ENCODE assay signal across 23 mouse cellular contexts in genomic region chr5:148984961-148985360, GRCm38 (mm10). TPM values are rescaled to one million over a fixed set of nuclear protein-coding genes. Genes with fewer than 3 reads are reported as not detected.
A peak's percentile ranks its signal among the peaks of the same experiment; 100 is the strongest.
DNase-seq lines count a peak whose midpoint lies in the region; ATAC-seq and TF ChIP-seq lines count a peak whose summit lies in the region.
"Had no signal": no experiment of that assay in that cellular context is flagged by ENCODE, and none has a peak within 500 bp of the region (broad histone marks: within the 10 kb centered on the region; RNA-seq: fewer than 3 reads in every experiment).

No protein-coding gene starts in this region.

- H3K4me2 ChIP-seq in heart, embryonic 14.5 days (ENCODE audit: low read length) = peak overlapping the region; percentile 6; the same call in 1 of the 2 replicates
- H3K4me2 ChIP-seq: embryonic facial prominence, embryonic 12.5 days; forebrain, embryonic 15.5 days; hindbrain, embryonic 14.5 days; intestine, embryonic 15.5 days had no signal

- peaks cover 11% of the 10 kb centered on the region for H3K36me3 ChIP-seq in heart, embryonic 10.5 days
- H3K36me3 ChIP-seq in heart, embryonic 14.5 days (ENCODE audit: control insufficient read depth, insufficient read depth, low read length) = no peaks in the 10 kb centered on the region
- H3K36me3 ChIP-seq in testis, adult 2 months (ENCODE audit: control insufficient read depth, insufficient read depth, low read length) = no peaks in the 10 kb centered on the region
- peaks cover 14% of the 10 kb centered on the region for H3K36me3 ChIP-seq in embryonic facial prominence, embryonic 10.5 days (replicated peaks)
- H3K36me3 ChIP-seq: embryonic facial prominence, embryonic 12.5 days; forebrain, embryonic 15.5 days; intestine, embryonic 15.5 days had no signal

- no peak for DNase-seq in heart, embryonic 10.5 days (ENCODE audit: low spot score)
- DNase-seq in heart, postnatal 10 days = no peak
- no peak for DNase-seq in heart, adult 8-10 months (ENCODE audit: low spot score)
- no peak for DNase-seq in testis, postnatal 14 days (ENCODE audit: low spot score)
- DNase-seq in embryonic facial prominence, embryonic 10.5 days (ENCODE audit: low spot score) = no peak
- DNase-seq in left cerebral cortex, postnatal 25 days (ENCODE audit: low spot score in 2 of 2) = no peak
- DNase-seq: adrenal gland, adult 8-10 months; adrenal gland, postnatal 36 days; cerebellum, adult 2 months; cerebellum, postnatal 10 days; embryo, embryonic 11 days; gastrocnemius, postnatal 36 days; heart, adult 11 months; kidney, adult 18-20 months had no signal

- H3K4me1 ChIP-seq in heart, embryonic 10.5 days = peaks cover 13% of the 10 kb centered on the region
- H3K4me1 ChIP-seq in heart, embryonic 14.5 days (ENCODE audit: control insufficient read depth in 2 of 2, insufficient read depth in 2 of 2, low read length in 2 of 2) = no peaks in the 10 kb centered on the region
- H3K4me1 ChIP-seq in testis, adult 2 months (ENCODE audit: control insufficient read depth, insufficient read depth, low read length) = peaks cover 5% of the 10 kb centered on the region
- peaks cover 13% of the 10 kb centered on the region for H3K4me1 ChIP-seq in embryonic facial prominence, embryonic 10.5 days
- H3K4me1 ChIP-seq: embryonic facial prominence, embryonic 12.5 days; forebrain, embryonic 15.5 days; intestine, embryonic 15.5 days had no signal

- no peak overlapping the region for H3K27ac ChIP-seq in heart, embryonic 10.5 days
- no peak overlapping the region for H3K27ac ChIP-seq in heart, embryonic 14.5 days (replicated peaks in 1 of 2; ENCODE audit: control insufficient read depth in 1 of 2, insufficient read depth in 1 of 2, low read depth in 2 of 2, low read length in 2 of 2)
- no peak overlapping the region for H3K27ac ChIP-seq in testis, adult 2 months (ENCODE audit: control insufficient read depth, insufficient read depth, low read depth, low read length)
- H3K27ac ChIP-seq in embryonic facial prominence, embryonic 10.5 days (replicated peaks) = 0 out of 2 replicates have a peak overlapping the region, but pooled peaks have one; percentile 1
- H3K27ac ChIP-seq: embryonic facial prominence, embryonic 12.5 days; forebrain, embryonic 15.5 days; hindbrain, embryonic 14.5 days; intestine, embryonic 15.5 days had no signal

- no peak for TF ChIP-seq CTCF in testis, adult 2 months (IDR thresholded peaks at IDR 0.05; ENCODE audit: control insufficient read depth, insufficient read depth, insufficient replicate concordance, low read depth, low read length)

- TF ChIP-seq POLR2A in testis, adult 2 months (IDR thresholded peaks at IDR 0.05; ENCODE audit: control insufficient read depth, low read depth, low read length) = no peak

- no peak overlapping the region for H3K9ac ChIP-seq in heart, embryonic 14.5 days (ENCODE audit: low read length)
- H3K9ac ChIP-seq: embryonic facial prominence, embryonic 12.5 days; forebrain, embryonic 15.5 days; hindbrain, embryonic 14.5 days; intestine, embryonic 15.5 days had no signal

- no peak for ATAC-seq in heart, embryonic 14.5 days (ENCODE audit: insufficient number of reproducible peaks, insufficient read depth, low FRiP score, low read depth)
- ATAC-seq: forebrain, embryonic 15.5 days; intestine, embryonic 15.5 days had no signal

- 0 out of 2 replicates have a peak, but pooled peaks cover 5% of the 10 kb centered on the region for H3K9me3 ChIP-seq in heart, embryonic 10.5 days
- peaks cover 15% of the 10 kb centered on the region for H3K9me3 ChIP-seq in heart, embryonic 14.5 days (ENCODE audit: control insufficient read depth, low read length)
- peaks cover 18% of the 10 kb centered on the region for H3K9me3 ChIP-seq in embryonic facial prominence, embryonic 10.5 days
- H3K9me3 ChIP-seq: intestine, embryonic 15.5 days had no signal

- intact Hi-C loops in heart, postnatal 10 days (cut with DNase I) = no loop called here
- intact Hi-C loops in left cerebral cortex, postnatal 25 days (cut with DNase I) = no loop called here

- H3K27me3 ChIP-seq in heart, embryonic 10.5 days (ENCODE audit: insufficient read depth, poor library complexity, severe bottlenecking) = no peaks in the 10 kb centered on the region
- H3K27me3 ChIP-seq in heart, embryonic 14.5 days (ENCODE audit: control insufficient read depth, insufficient read depth, low read length) = no peaks in the 10 kb centered on the region
- H3K27me3 ChIP-seq in testis, adult 2 months (ENCODE audit: control insufficient read depth, insufficient read depth, low read length) = no peaks in the 10 kb centered on the region
- no peaks in the 10 kb centered on the region for H3K27me3 ChIP-seq in embryonic facial prominence, embryonic 10.5 days (replicated peaks; ENCODE audit: low read depth, poor library complexity, severe bottlenecking)
- H3K27me3 ChIP-seq: embryonic facial prominence, embryonic 12.5 days; forebrain, embryonic 15.5 days; intestine, embryonic 15.5 days had no signal

- 28% methylated on average over 13 of the region's 13 CpGs for WGBS in heart, embryonic 10.5 days
- 30% methylated on average over 13 of the region's 13 CpGs for WGBS in heart, embryonic 14.5 days
- 38% methylated on average over 13 of the region's 13 CpGs for WGBS in embryonic facial prominence, embryonic 10.5 days

- 0 out of 2 replicates have a peak overlapping the region, but pooled peaks have one; percentile 27 for H3K4me3 ChIP-seq in heart, embryonic 10.5 days
- H3K4me3 ChIP-seq in heart, embryonic 14.5 days (ENCODE audit: control insufficient read depth in 1 of 2, insufficient read depth in 1 of 2, low read depth in 1 of 2, low read length in 2 of 2) = no peak overlapping the region
- peak overlapping the region; percentile 12 for H3K4me3 ChIP-seq in testis, adult 2 months (ENCODE audit: control insufficient read depth, low read depth, low read length)
- H3K4me3 ChIP-seq in embryonic facial prominence, embryonic 10.5 days = no peak overlapping the region
- H3K4me3 ChIP-seq: embryonic facial prominence, embryonic 12.5 days; forebrain, embryonic 15.5 days; intestine, embryonic 15.5 days had no signal

RNA-seq across cellular contexts. Expression of gene Gm42791, which starts 10.0 kb away (rescaled TPM):
- 0.57 and 2.6 TPM in 2 replicates for polyA plus RNA-seq in heart, embryonic 10.5 days (2016; fragmentation: Nextera tagmentation; extraction: Ambion mirVana)
- total RNA-seq in heart, postnatal 10 days (2021) = 1 to 10 TPM; 4.1 to 6.0 TPM
- polyA plus RNA-seq in heart, embryonic 14.5 days (2014; fragmentation: Nextera tagmentation; extraction: Ambion mirVana) = 1.4 TPM in 1 of 2 replicates, not detected in the other
- total RNA-seq in heart, adult 8-10 months (2022) = 1 to 10 TPM; 3.2 to 7.7 (median 7.3) TPM
- not detected in 2 replicates for polyA plus RNA-seq in testis, adult 2 months (2012; rRNA removed)
- 0.49 and 4.6 TPM in 2 replicates for polyA plus RNA-seq in embryonic facial prominence, embryonic 10.5 days (2016; fragmentation: Nextera tagmentation; extraction: Ambion mirVana)
- total RNA-seq in left cerebral cortex, postnatal 25 days (2021) = 10 to 100 TPM; 17.8 to 18.5 TPM
- total RNA-seq: common myeloid progenitor, adult 5-6 weeks had no signal
- polyA plus RNA-seq: C2C12; cerebellum, adult 2 months; forebrain, embryonic 11.5 days had no signal

RNA-seq across cellular contexts. Expression of gene Katnal1, which starts 55.8 kb away (rescaled TPM):
- polyA plus RNA-seq in heart, embryonic 10.5 days (2016; fragmentation: Nextera tagmentation; extraction: Ambion mirVana) = 17.5 and 19.5 TPM in 2 replicates
- 1 to 10 TPM; 5.9 to 9.4 TPM for total RNA-seq in heart, postnatal 10 days (2021)
- polyA plus RNA-seq in heart, embryonic 14.5 days (2014; fragmentation: Nextera tagmentation; extraction: Ambion mirVana) = 12.3 and 15.6 TPM in 2 replicates
- total RNA-seq in heart, adult 8-10 months (2022) = 10 to 100 TPM in 3 of 4 experiments, 1 to 10 TPM in 1; 8.8 to 12.8 (median 11.6) TPM
- 47.1 and 48.3 TPM in 2 replicates for polyA plus RNA-seq in testis, adult 2 months (2012; rRNA removed)
- polyA plus RNA-seq in embryonic facial prominence, embryonic 10.5 days (2016; fragmentation: Nextera tagmentation; extraction: Ambion mirVana) = 19.9 and 20.2 TPM in 2 replicates
- 10 to 100 TPM; 67.0 to 73.5 TPM for total RNA-seq in left cerebral cortex, postnatal 25 days (2021)

Comparison
In these comparisons a context has a peak if more than half of its experiments do, and no peak if none do; other contexts are left out.
1. H3K4me3 ChIP-seq: peak in heart, embryonic 10.5 days (single experiment) and testis, adult 2 months (single experiment); none in heart, embryonic 14.5 days (0 of 2) and embryonic facial prominence, embryonic 10.5 days (single experiment).